Mouse (Mus musculus) liver, embryonic 14.5 days (tissue): ENCODE results near the gene Ikbke. TPM values are rescaled to one million over a fixed set of nuclear protein-coding genes. Genes with fewer than 3 reads are reported as not detected.

Experiments used
- ATAC-seq: fragments of 200-750 bp; cut with Nextera tagmentation; 2 replicates; pipeline ENCODE4 v1.8.0; 2017; ENCODE audit warnings: moderate number of reproducible peaks, mild to moderate bottlenecking, moderate library complexity; ENCODE audit not compliant: insufficient read depth
- DNase-seq, 3 experiments: peaks; one replicate each; pipeline ENCODE4 v3.0.0-alpha.2; 2012 to 2013; ENCODE audit warnings: low read depth in 3 of 3, low spot score in 3 of 3
- H3K27ac ChIP-seq: fragments of 300-500 bp; sonication (generic); 2 replicates; pipeline ENCODE4 v1.5.1; 2014; ENCODE audit warnings: moderate library complexity, mild to moderate bottlenecking, control low read depth, inconsistent platforms
- H3K27me3 ChIP-seq: fragments of 300-500 bp; sonication (generic); 2 replicates; pipeline ENCODE4 v1.6.1; 2014; ENCODE audit warnings: mild to moderate bottlenecking, low read length, moderate library complexity; ENCODE audit not compliant: control insufficient read depth, insufficient read depth
- H3K36me3 ChIP-seq: fragments of 300-500 bp; sonication (generic); replicated peaks from 2 replicates; pipeline ENCODE4 v1.6.1; 2014; ENCODE audit warnings: low read depth; ENCODE audit not compliant: control insufficient read depth, insufficient read depth
- H3K4me1 ChIP-seq, 2 experiments: fragments of 200-500 bp in 1 of 2; fragments of 300-500 bp in 1 of 2; sonication (generic) in 1 of 2; replicated peaks; 2 replicates each; pipeline ENCODE4 v1.6.1; 2012 to 2014; ENCODE audit warnings: antibody characterized with exemption in 1 of 2, inconsistent platforms in 1 of 2, low read length in 1 of 2; ENCODE audit not compliant: control insufficient read depth in 2 of 2, insufficient read depth in 2 of 2
- H3K4me2 ChIP-seq: fragments of 300-500 bp; sonication (generic); 2 replicates; pipeline ENCODE4 v1.6.1; 2014; ENCODE audit warnings: low read depth, mild to moderate bottlenecking, control low read depth, moderate library complexity
- H3K4me3 ChIP-seq, 2 experiments: fragments of 200-500 bp in 1 of 2; fragments of 300-500 bp in 1 of 2; sonication (generic) in 1 of 2; 2 replicates each; pipeline ENCODE4 v1.5.1; 2012 to 2014; ENCODE audit warnings: low read depth in 2 of 2, low read length in 2 of 2, mild to moderate bottlenecking in 2 of 2, control low read depth in 1 of 2, inconsistent platforms in 1 of 2, moderate library complexity in 1 of 2; ENCODE audit not compliant: insufficient read depth in 1 of 2
- H3K9ac ChIP-seq: fragments of 300-500 bp; sonication (generic); replicated peaks from 2 replicates; pipeline ENCODE4 v1.6.1; 2014; ENCODE audit warnings: mild to moderate bottlenecking, control low read depth, moderate library complexity
- H3K9me3 ChIP-seq: fragments of 300-500 bp; sonication (generic); 2 replicates; pipeline ENCODE4 v1.6.1; 2016; ENCODE audit warnings: low read length, mixed read lengths; ENCODE audit not compliant: control insufficient read depth
- CTCF ChIP-seq: IDR thresholded peaks from 2 replicates; pipeline ENCODE4 v1.5.1; 2016; ENCODE audit warnings: antibody characterized with exemption, low read depth, control low read depth
- EP300 ChIP-seq: IDR thresholded peaks from 2 replicates; pipeline ENCODE4 v1.6.1; 2016; ENCODE audit warnings: antibody characterized with exemption, low read depth
- WGBS: fragments of 180-500 bp; shearing (Covaris S2); extraction: QIAGEN DNeasy Blood & Tissue Kit; methylation state at CpG from one replicate; pipeline ENCODE4 v1.1.7; 2014; ENCODE audit not compliant: insufficient replicate concordance; 5-methylcytosine and 5-hydroxymethylcytosine counted together
- polyA plus RNA-seq, 2 experiments: library from polyadenylated mRNA; depleted of rRNA in 1 of 2; stranded (reverse) in 1 of 2; unstranded in 1 of 2; fragments of >200 nt; fragmentation: Nextera tagmentation in 1 of 2; extraction: Ambion mirVana in 1 of 2; gene quantifications; 2 replicates each; pipeline versions ENCODE4 v1.2.1 to v1.2.3; 2012 to 2014

The Ikbke gene
- polyA plus RNA-seq, 2 experiments, result 4.9 to 6.4 TPM

DNA sequence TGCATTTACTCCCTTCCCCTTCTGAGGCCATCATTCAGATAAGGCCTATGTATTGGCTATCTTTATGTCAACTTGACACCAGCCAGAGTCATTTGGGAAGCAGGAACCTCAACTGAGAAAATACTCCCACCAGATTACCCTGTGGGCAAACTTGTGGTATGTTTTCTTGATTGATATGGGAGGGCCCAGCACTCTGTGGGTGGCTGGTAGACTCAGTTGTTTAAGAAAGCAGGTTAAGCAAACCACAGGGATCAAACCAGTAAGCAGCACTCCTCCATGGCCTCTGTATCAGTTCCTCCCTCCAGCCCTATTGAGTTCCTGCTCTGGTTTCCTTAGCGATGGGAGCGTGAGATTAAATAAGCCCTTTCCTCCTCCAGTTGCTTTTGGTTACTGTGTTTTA, 39.0 kb upstream of the Ikbke start:
- TF ChIP-seq CTCF, result no peak
- TF ChIP-seq EP300, result no peak
- Histone ChIP-seq H3K9me3 (no peaks in the 10 kb centered on the region), H3K36me3 (no peaks in the 10 kb centered on the region), H3K27me3 (no peaks in the 10 kb centered on the region), H3K9ac (no peak overlapping the region), H3K4me1 (no peaks in the 10 kb centered on the region), H3K27ac (no peak overlapping the region), H3K4me2 (no peak overlapping the region), H3K4me3 (no peak overlapping the region)
- DNase-seq, result no peak
- 29% methylated on average over 2 of the region's 2 CpGs for WGBS
- no peak for ATAC-seq

DNA sequence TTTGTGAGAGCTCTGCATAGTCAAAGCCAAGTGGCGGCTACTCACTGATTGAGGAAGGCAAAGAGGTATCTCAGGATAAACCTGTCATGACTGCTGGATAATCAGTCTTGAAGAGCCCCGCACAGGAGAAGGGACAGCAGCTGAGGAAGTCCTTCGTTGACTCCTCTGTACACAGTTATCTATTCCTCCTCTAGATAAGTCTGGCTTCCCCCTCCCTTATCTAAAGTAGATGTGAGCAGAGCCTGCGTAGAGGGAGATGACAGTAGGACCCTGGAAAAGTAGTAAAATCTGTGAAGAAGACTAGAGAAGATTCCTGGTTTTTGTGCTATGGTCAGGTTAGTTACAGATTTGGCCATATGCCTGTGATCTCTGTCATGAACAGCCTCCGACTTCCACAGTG, 38.2 kb upstream of the Ikbke start:
- TF ChIP-seq EP300 (no peak), CTCF (no peak)
- H3K4me3 ChIP-seq, result no peak overlapping the region
- H3K27me3 ChIP-seq, result no peaks in the 10 kb centered on the region
- H3K4me1 ChIP-seq, result no peaks in the 10 kb centered on the region
- no peaks in the 10 kb centered on the region for H3K36me3 ChIP-seq
- H3K9ac ChIP-seq, result no peak overlapping the region
- no peak overlapping the region for H3K4me2 ChIP-seq
- 29% methylated on average over 5 of the region's 5 CpGs for WGBS
- no peak for ATAC-seq
- H3K27ac ChIP-seq, result no peak overlapping the region
- no peaks in the 10 kb centered on the region for H3K9me3 ChIP-seq
- DNase-seq, result no peak

DNA sequence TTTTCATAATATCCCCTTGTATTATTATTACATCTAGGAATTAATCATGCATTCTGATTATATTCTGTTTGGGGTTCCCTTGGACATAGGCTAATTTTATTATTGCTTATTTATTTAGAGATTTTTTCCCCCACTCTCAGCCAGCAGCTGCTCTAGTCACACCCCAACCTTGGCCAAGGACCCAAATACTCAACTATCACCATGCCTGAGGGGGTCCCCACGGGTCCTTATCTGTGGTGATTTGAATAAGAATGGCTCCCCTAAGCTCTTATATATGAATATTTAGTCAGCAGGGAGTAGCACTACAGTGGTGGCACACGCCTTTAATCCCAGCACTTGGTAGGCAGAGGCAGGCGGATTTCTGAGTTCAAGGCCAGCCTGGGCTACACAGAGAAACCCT, 31.9 kb upstream of the Ikbke start:
- Histone ChIP-seq H3K9me3 (no peaks in the 10 kb centered on the region), H3K9ac (no peak overlapping the region), H3K36me3 (no peaks in the 10 kb centered on the region; the same call in none of the 2 replicates), H3K27ac (no peak overlapping the region), H3K4me1 (no peaks in the 10 kb centered on the region), H3K27me3 (no peaks in the 10 kb centered on the region), H3K4me2 (no peak overlapping the region), H3K4me3 (no peak overlapping the region)
- WGBS, result 54% methylated on average over 3 of the region's 3 CpGs
- no peak for TF ChIP-seq CTCF
- no peak for ATAC-seq
- no peak for DNase-seq

DNA sequence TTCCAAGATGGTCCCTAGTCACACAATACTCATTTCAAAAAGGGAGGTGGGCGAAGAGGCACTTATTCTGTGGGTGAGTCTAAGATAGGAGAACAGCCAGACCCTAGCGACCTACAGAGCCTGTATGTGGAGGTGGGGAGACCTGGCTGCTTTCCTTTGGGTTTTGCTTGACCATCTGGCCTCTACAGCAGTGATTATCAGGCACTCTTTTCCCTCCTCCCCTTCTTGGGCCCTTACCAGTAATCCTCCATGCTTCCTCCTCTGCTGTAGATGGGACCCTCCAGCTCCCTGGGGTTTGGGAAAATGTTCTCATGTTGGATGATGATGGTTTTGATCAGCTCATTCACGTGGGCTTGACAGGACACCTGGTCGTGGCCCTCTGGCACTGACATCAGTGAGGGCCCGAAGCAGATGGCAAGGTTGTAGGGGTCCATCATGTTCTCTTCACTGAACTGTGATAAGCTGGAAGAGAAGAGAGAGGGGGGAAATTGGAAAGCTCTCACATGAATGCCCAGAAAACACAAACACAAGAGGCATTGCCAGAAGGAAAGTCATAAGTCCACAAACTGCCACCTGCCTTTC, 30.9 kb upstream of the Ikbke start:
- no peaks in the 10 kb centered on the region; the same call in none of the 2 replicates for H3K36me3 ChIP-seq
- no peak overlapping the region for H3K4me3 ChIP-seq
- TF ChIP-seq CTCF (no peak), EP300 (no peak)
- no peaks in the 10 kb centered on the region for H3K27me3 ChIP-seq
- ATAC-seq, result no peak
- WGBS, result 71% methylated on average over 5 of the region's 5 CpGs
- H3K9ac ChIP-seq, result no peak overlapping the region
- no peaks in the 10 kb centered on the region for H3K9me3 ChIP-seq
- no peak for DNase-seq
- no peak overlapping the region for H3K27ac ChIP-seq
- H3K4me1 ChIP-seq, result no peaks in the 10 kb centered on the region
- H3K4me2 ChIP-seq, result no peak overlapping the region

DNA sequence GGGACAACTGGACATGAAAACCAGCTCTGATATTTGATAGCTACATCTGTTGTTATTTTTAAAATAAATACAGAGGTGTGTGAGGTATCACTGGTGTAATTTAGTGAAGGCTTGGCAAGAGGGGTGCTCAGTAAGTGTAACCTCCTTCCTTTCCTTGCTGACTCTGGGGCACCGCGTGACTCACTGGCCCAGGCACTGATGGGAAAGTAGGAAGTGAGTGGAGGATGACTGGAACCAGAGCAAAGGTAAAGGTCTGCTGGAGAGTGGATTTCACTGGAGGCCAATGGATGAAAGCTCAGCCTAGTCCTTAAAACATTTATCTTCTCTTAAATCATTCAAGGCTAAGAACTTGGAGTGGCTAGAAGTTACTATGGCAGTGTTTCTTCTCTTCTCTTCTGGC, 21.3 kb upstream of the Ikbke start:
- Histone ChIP-seq H3K27ac (no peak overlapping the region), H3K4me3 (no peak overlapping the region)
- no peak for TF ChIP-seq CTCF
- TF ChIP-seq EP300, result no peak

More for the DNA sequence above, 21.3 kb upstream of the Ikbke start:
- Histone ChIP-seq H3K27me3 (no peaks in the 10 kb centered on the region), H3K4me1 (no peaks in the 10 kb centered on the region), H3K36me3 (no peaks in the 10 kb centered on the region), H3K4me2 (no peak overlapping the region), H3K9ac (no peak overlapping the region), H3K9me3 (no peaks in the 10 kb centered on the region)
- no peak for ATAC-seq
- no peak for DNase-seq
- WGBS, result 79% methylated on average over 2 of the region's 2 CpGs
